Mouse (Mus musculus) CH12.LX (cell line): ENCODE data around the gene Gng8. TPM values are rescaled to one million over a fixed set of nuclear protein-coding genes. Genes with fewer than 3 reads are reported as not detected.

ENCODE experiments used
- DNase-seq: peaks from one replicate; pipeline ENCODE4 v3.0.0-alpha.2; 2013; ENCODE audit errors: extremely low read depth
- H3K27ac ChIP-seq: 2 replicates; pipeline ENCODE4 v1.5.1; 2012; ENCODE audit warnings: low read depth, mild to moderate bottlenecking, control low read depth, moderate library complexity; ENCODE audit not compliant: insufficient read depth
- H3K27me3 ChIP-seq: replicated peaks from 2 replicates; pipeline ENCODE3; 2012; ENCODE audit warnings: inconsistent platforms
- H3K36me3 ChIP-seq, 2 experiments: replicated peaks in 1 of 2; 2 replicates each; pipeline versions ENCODE3 to v1.6.1; 2012; ENCODE audit warnings: inconsistent platforms in 1 of 2, low read length in 1 of 2, mild to moderate bottlenecking in 1 of 2, mixed read lengths in 1 of 2, moderate library complexity in 1 of 2; ENCODE audit not compliant: control insufficient read depth in 1 of 2, insufficient read depth in 1 of 2
- H3K4me1 ChIP-seq, 2 experiments: 2 replicates each; pipeline ENCODE4 v1.6.1; 2012; ENCODE audit warnings: inconsistent platforms in 1 of 2, moderate library complexity in 1 of 2; ENCODE audit not compliant: insufficient read depth in 2 of 2, control insufficient read depth in 1 of 2
- H3K4me2 ChIP-seq: 2 replicates; pipeline ENCODE4 v1.6.1; 2012; ENCODE audit warnings: low read depth, mild to moderate bottlenecking, control low read depth; ENCODE audit not compliant: poor library complexity, insufficient read depth, severe bottlenecking
- H3K4me3 ChIP-seq, 3 experiments: fragments of 150-350 bp in 1 of 3; sonication (generic) in 1 of 3; replicated peaks in 1 of 3; 2 replicates each; pipeline versions ENCODE3 to v1.5.1; 2011 to 2012; ENCODE audit warnings: low read depth in 2 of 3, low read length in 2 of 3, mild to moderate bottlenecking in 2 of 3, moderate library complexity in 2 of 3, control low read depth in 1 of 3, improper control_type of control experiment in 1 of 3, inconsistent platforms in 1 of 3, mixed read lengths in 1 of 3; ENCODE audit not compliant: poor library complexity in 1 of 3
- H3K79me2 ChIP-seq: replicated peaks from 2 replicates; pipeline ENCODE4 v1.6.1; 2012; ENCODE audit warnings: mild to moderate bottlenecking, moderate library complexity; ENCODE audit not compliant: control insufficient read depth, poor library complexity, insufficient read depth, severe bottlenecking; ENCODE audit errors: extremely low read depth
- H3K9ac ChIP-seq: 2 replicates; pipeline ENCODE4 v1.6.1; 2012; ENCODE audit warnings: low read depth, mild to moderate bottlenecking, control low read depth, moderate library complexity; ENCODE audit not compliant: insufficient read depth
- H3K9me3 ChIP-seq: replicated peaks from 2 replicates; pipeline ENCODE3; 2012; ENCODE audit warnings: low read length, inconsistent platforms, mixed read lengths
- BHLHE40 ChIP-seq: IDR thresholded peaks from 2 replicates; pipeline ENCODE4 v1.6.1; 2011; ENCODE audit warnings: mild to moderate bottlenecking, low read depth, low read length, improper control_type of control experiment
- CHD1 ChIP-seq: IDR thresholded peaks from 2 replicates; pipeline ENCODE4 v1.6.1; 2012; ENCODE audit warnings: low read depth, low read length, improper control_type of control experiment, inconsistent platforms
- CHD2 ChIP-seq: IDR thresholded peaks from 2 replicates; pipeline ENCODE4 v1.6.1; 2011; ENCODE audit warnings: low read length, improper control_type of control experiment
- CTCF ChIP-seq, 2 experiments: IDR thresholded peaks in 1 of 2; conservative IDR thresholded peaks in 1 of 2; 2 replicates each; pipeline ENCODE4 v1.5.1; 2011 to 2012; ENCODE audit warnings: low read depth in 2 of 2, low read length in 2 of 2, improper control_type of control experiment in 1 of 2, inconsistent platforms in 1 of 2, mild to moderate bottlenecking in 1 of 2, moderate library complexity in 1 of 2
- EP300 ChIP-seq: IDR thresholded peaks from 2 replicates; pipeline ENCODE4 v1.6.1; 2011; ENCODE audit warnings: low read length, improper control_type of control experiment
- JUN ChIP-seq: IDR thresholded peaks from 2 replicates; pipeline ENCODE4 v1.6.1; 2011; ENCODE audit warnings: low read depth, mild to moderate bottlenecking, low read length, improper control_type of control experiment, moderate library complexity; ENCODE audit not compliant: insufficient read depth
- MAX ChIP-seq: IDR thresholded peaks from 2 replicates; pipeline ENCODE4 v1.6.1; 2011; ENCODE audit warnings: low read length, improper control_type of control experiment
- POLR2A ChIP-seq: IDR thresholded peaks from 2 replicates; pipeline ENCODE4 v1.6.1; 2011; ENCODE audit warnings: low read depth, mild to moderate bottlenecking, improper control_type of control experiment, low read length
- POLR2AphosphoS2 ChIP-seq: IDR thresholded peaks from 2 replicates; pipeline ENCODE4 v1.6.1; 2011; ENCODE audit warnings: low read depth, low read length, improper control_type of control experiment
- RAD21 ChIP-seq: IDR thresholded peaks from 2 replicates; pipeline ENCODE4 v1.6.1; 2011; ENCODE audit warnings: low read depth, mild to moderate bottlenecking, low read length, improper control_type of control experiment, moderate library complexity
- SMC3 ChIP-seq: IDR thresholded peaks from 2 replicates; pipeline ENCODE4 v1.6.1; 2011; ENCODE audit warnings: low read depth, low read length, improper control_type of control experiment
- TBP ChIP-seq: conservative IDR thresholded peaks from 2 replicates; pipeline ENCODE4 v1.6.1; 2011; ENCODE audit warnings: low read depth, low read length, improper control_type of control experiment
- ZMIZ1 ChIP-seq: IDR thresholded peaks from 2 replicates; pipeline ENCODE4 v1.6.1; 2012; ENCODE audit warnings: low read depth, mild to moderate bottlenecking, inconsistent platforms, low read length, improper control_type of control experiment
- dilution Hi-C: fragments of 300-500 bp; cut with MboI; formaldehyde crosslinking; loops from 2 replicates; pipeline ENCODE4 v1.14.3; 2020; ENCODE audit warnings: low sequenced_read_pairs; ENCODE audit not compliant: extremely low pct_unique_long_range_greater_than_20kb, extremely low pct_ligation_motif_present
- in situ Hi-C: fragments of 300-500 bp; cut with MboI; formaldehyde crosslinking; loops from 3 replicates; pipeline ENCODE4 v1.14.3; 2019; ENCODE audit warnings: low sequenced_read_pairs, low pct_ligation_motif_present, low pct_unique_long_range_greater_than_20kb, mixed read lengths
- polyA plus RNA-seq: library from polyadenylated mRNA; unstranded; fragments of >175 nt; gene quantifications from 2 replicates; pipeline ENCODE4 v1.2.1, GENCODE M21; 2012; ENCODE audit warnings: low read depth; ENCODE audit not compliant: insufficient read length
- total RNA-seq, 2 experiments: library from RNA; depleted of rRNA; stranded (reverse); fragments of 300-350 nt in 1 of 2; fragments of >200 nt in 1 of 2; gene quantifications; 2 replicates each; pipeline ENCODE4 v1.2.3; 2012 to 2014

Gene Gng8
- total and polyA plus RNA-seq, 3 experiments = 0.25 to 2.4 TPM; not detected in 1

GRCm38 (mm10) chr7:16859902-16860651 lies 31.5 kb upstream of the Gng8 start:
- dilution Hi-C loops = no loop called here
- Histone ChIP-seq H3K79me2 (no peaks in the 10 kb centered on the region), H3K4me3 (no peak overlapping the region), H3K4me2 (no peak overlapping the region), H3K27ac (no peak overlapping the region), H3K4me1 (peaks cover 0 to 2% of the 10 kb centered on the region in 2 experiments; a peak in 1 of 4 replicates), H3K27me3 (no peaks in the 10 kb centered on the region), H3K36me3 (peaks cover 71 to 94% of the 10 kb centered on the region in 2 experiments), H3K9ac (no peak overlapping the region), H3K9me3 (no peaks in the 10 kb centered on the region)
- in situ Hi-C loops = no loop called here
- TF ChIP-seq TBP (0 out of 2 replicates have a peak, but pooled peaks have one; percentile 55), RAD21 (peak; percentile 23), SMC3 (peak; percentile 46), MAX (no peak), CTCF (conservative IDR thresholded peaks at IDR 0.05 in 1 of 2, IDR thresholded peaks at IDR 0.05 in 1 of 2; ENCODE audit: low read depth in 2 of 2, low read length in 2 of 2) (peak; percentile 66 to 84)
- no peak for DNase-seq

- no peak overlapping the region for H3K4me2 ChIP-seq
- TF ChIP-seq POLR2AphosphoS2 (no peak), JUN (no peak), BHLHE40 (no peak), CHD1 (no peak), EP300 (no peak), POLR2A (no peak), SMC3 (no peak), MAX (no peak)
- no peaks in the 10 kb centered on the region for H3K27me3 ChIP-seq
- no peaks in the 10 kb centered on the region for H3K79me2 ChIP-seq
- H3K27ac ChIP-seq = no peak overlapping the region
- H3K4me3 ChIP-seq = no peak overlapping the region
- DNase-seq = no peak
- in situ Hi-C loops (no loop called here), dilution Hi-C loops (no loop called here)
- no peaks in the 10 kb centered on the region for H3K9me3 ChIP-seq
- peaks cover 0 to 4% of the 10 kb centered on the region in 2 experiments; a peak in 1 of 4 replicates for H3K4me1 ChIP-seq
- H3K9ac ChIP-seq = no peak overlapping the region
- peaks cover 68 to 94% of the 10 kb centered on the region in 2 experiments for H3K36me3 ChIP-seq
Measured at GRCm38 (mm10) chr7:16867488-16867887, 24.1 kb upstream of the Gng8 start.

- Histone ChIP-seq H3K4me1 (peaks cover 0 to 8% of the 10 kb centered on the region in 2 experiments; a peak in 1 of 4 replicates), H3K4me2 (no peak overlapping the region), H3K36me3 (peaks cover 59 to 85% of the 10 kb centered on the region in 2 experiments)
- peak; percentile 48 for DNase-seq
- TF ChIP-seq CHD2 = peak; percentile 57; the same call in 1 of the 2 replicates
- TF ChIP-seq ZMIZ1 = no peak
- TF ChIP-seq, all 38 proteins: peak for 1
- Histone ChIP-seq H3K79me2 (no peaks in the 10 kb centered on the region), H3K4me3 (no peak overlapping the region), H3K9me3 (no peaks in the 10 kb centered on the region), H3K27ac (no peak overlapping the region), H3K9ac (no peak overlapping the region), H3K27me3 (no peaks in the 10 kb centered on the region)
- dilution Hi-C loops = no loop called here
- in situ Hi-C loops = no loop called here
Measured at GRCm38 (mm10) chr7:16869497-16869896, 22.1 kb upstream of the Gng8 start.
